Mouse (Mus musculus): ENCODE measurements around the gene Kdm4d.
"Not testable (repeated sequence)": the region's sequence is repeated elsewhere in the genome, so short reads cannot be mapped to it uniquely, and the experiment has no call there.

The Kdm4d gene

DNA sequence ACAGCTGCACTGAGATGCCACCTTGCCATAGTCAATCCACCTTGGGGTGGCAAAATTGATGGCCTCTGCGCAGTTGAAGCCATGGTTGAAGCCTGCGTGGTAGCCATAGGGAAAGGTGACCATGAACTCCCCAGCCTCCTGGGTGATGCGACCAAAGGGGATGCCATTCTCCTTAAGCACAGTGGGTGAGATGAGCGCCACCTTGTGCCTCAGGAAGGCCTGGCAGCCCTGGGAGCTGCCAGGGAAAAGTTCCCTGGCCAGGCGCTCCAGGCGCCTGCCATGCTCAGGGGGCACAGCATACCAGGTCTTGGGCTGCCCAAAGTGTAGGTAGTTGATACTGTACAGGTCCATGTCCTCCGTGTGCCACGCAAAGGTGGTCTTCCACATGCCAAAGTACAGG lies 49.2 kb downstream of the Kdm4d start:
- not testable (repeated sequence) for DNase-seq (ENCODE audit: low spot score in 2 of 2)

DNA sequence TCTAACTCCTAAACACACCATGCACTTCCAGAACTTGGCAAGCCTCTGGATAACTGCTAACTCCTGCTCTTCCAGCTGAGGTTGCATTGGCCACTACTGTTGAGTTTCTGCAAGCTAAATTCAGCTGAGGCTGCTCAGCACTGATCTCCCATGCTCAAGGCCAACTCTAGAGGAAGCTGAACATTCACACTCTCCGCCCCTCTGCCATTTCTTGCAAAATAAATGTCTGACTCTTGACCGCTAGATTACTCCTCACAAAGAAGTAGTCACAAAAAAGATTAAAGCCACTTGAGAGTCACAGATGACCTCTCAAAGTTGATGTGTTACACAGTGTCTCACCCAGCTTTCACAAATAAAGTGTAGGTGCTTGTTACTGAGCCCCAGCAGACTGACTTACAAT lies 53.2 kb downstream of the Kdm4d start:
- not testable (repeated sequence) for DNase-seq (ENCODE audit: low spot score in 2 of 2)

DNA sequence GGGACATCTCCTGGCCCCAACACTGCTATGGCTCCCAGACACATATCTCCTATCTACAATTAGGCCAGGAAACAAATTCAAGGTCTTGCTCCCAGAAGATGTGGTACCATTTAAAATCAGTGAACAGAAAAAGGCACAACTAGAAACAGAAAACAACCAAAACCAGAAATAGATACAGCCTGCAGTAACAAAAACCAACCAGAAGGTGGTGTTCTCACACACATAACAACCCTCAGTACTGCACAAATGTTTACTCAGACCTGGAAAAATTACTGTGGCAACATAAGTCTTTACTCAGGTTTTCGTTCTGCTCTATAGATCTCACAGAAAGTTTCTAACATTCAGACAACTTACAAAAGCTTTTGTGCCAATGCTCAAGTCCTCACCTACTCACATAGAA lies 59.9 kb downstream of the Kdm4d start:
- DNase-seq (ENCODE audit: low spot score in 2 of 2): no peak

DNA sequence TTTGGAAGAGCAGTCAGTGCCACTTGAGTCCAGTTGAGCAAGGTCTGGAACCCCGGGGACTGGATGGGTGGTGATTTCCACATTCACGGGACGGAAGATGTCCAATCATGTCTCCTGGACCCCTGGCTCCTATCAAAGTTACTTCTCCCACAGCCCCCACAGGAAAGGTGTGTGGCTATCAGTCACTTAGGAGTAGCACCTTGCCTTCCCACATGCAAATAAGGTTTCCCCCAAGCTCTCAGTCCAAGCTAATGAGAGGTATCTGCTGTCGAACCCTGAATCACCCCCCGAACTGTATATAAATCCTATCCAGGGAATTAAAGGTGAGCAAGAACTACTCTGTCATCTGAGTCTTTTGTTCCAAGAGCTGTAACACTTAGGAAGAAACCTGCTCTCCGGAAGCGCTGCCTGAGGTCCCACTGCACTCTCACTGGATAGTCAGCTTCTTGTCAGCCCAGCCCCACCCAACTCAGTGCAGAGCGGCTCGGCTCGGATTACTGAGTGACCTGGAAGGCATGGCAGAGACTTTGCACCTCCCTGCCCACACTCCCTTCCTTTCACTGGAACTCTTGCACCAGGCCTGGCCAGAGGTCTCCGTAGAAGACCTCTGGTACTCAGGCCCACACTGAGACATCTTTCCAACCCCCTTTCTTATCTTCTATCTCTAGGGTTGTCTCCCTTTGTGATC lies 66.9 kb downstream of the Kdm4d start:
- no peak for DNase-seq (ENCODE audit: low spot score in 2 of 2)
